Mouse (Mus musculus) hindbrain, embryonic 13.5 days (tissue): Measurements from ENCODE around the gene Arhgef28. TPM values are rescaled to one million over a fixed set of nuclear protein-coding genes. Genes with fewer than 3 reads are reported as not detected.
A peak's percentile ranks its signal among the peaks of the same experiment; 100 is the strongest.

Source experiments
- ATAC-seq: fragments of 200-750 bp; cut with Nextera tagmentation; 2 replicates; pipeline ENCODE4 v1.8.0; 2017; ENCODE audit warnings: moderate TSS enrichment; ENCODE audit not compliant: low FRiP score
- H3K27ac ChIP-seq: fragments of 300-500 bp; sonication (generic); 2 replicates; pipeline ENCODE4 v1.5.1; 2015; ENCODE audit warnings: inconsistent platforms, mild to moderate bottlenecking, moderate library complexity
- H3K27me3 ChIP-seq: fragments of 300-500 bp; sonication (generic); 2 replicates; pipeline ENCODE4 v1.6.1; 2015; ENCODE audit warnings: mild to moderate bottlenecking, inconsistent platforms
- H3K36me3 ChIP-seq: fragments of 300-500 bp; sonication (generic); 2 replicates; pipeline ENCODE4 v1.6.1; 2015; ENCODE audit warnings: mild to moderate bottlenecking, inconsistent platforms
- H3K4me1 ChIP-seq: fragments of 300-500 bp; sonication (generic); replicated peaks from 2 replicates; pipeline ENCODE4 v1.6.1; 2015; ENCODE audit warnings: inconsistent platforms
- H3K4me2 ChIP-seq: fragments of 300-500 bp; sonication (generic); 2 replicates; pipeline ENCODE4 v1.6.1; 2015; ENCODE audit warnings: inconsistent platforms, mild to moderate bottlenecking, moderate library complexity
- H3K4me3 ChIP-seq: fragments of 300-500 bp; sonication (generic); 2 replicates; pipeline ENCODE4 v1.5.1; 2015; ENCODE audit warnings: mild to moderate bottlenecking, inconsistent platforms
- H3K9ac ChIP-seq: fragments of 300-500 bp; sonication (generic); 2 replicates; pipeline ENCODE4 v1.6.1; 2015; ENCODE audit warnings: mild to moderate bottlenecking, inconsistent platforms
- H3K9me3 ChIP-seq: fragments of 300-500 bp; sonication (generic); 2 replicates; pipeline ENCODE4 v1.6.1; 2016; ENCODE audit warnings: inconsistent platforms
- WGBS: fragments of 180-500 bp; shearing (Covaris S2); methylation state at CpG from one replicate; pipeline ENCODE4 v1.1.7; 2015; 5-methylcytosine and 5-hydroxymethylcytosine counted together
- polyA plus RNA-seq: library from polyadenylated mRNA; unstranded; fragments of >200 nt; fragmentation: Nextera tagmentation; extraction: Ambion mirVana; gene quantifications from 2 replicates; pipeline ENCODE4 v1.2.1, GENCODE M21; 2015

The Arhgef28 gene
- polyA plus RNA-seq, 1 experiment from 2014 or later, result 15.9 TPM

- H3K4me3 ChIP-seq, result no peak overlapping the region
- H3K9me3 ChIP-seq, result no peaks in the 10 kb centered on the region
- H3K9ac ChIP-seq, result no peak overlapping the region
- 81% methylated on average over 7 of the region's 7 CpGs for WGBS
- no peak overlapping the region for H3K27ac ChIP-seq
- no peaks in the 10 kb centered on the region for H3K36me3 ChIP-seq
- no peak for ATAC-seq
- H3K4me2 ChIP-seq, result no peak overlapping the region
- peaks cover 11% of the 10 kb centered on the region for H3K27me3 ChIP-seq
- H3K4me1 ChIP-seq, result peaks cover 7% of the 10 kb centered on the region
Measured at GRCm38 (mm10) chr13:98210137-98210536, 3.9 kb upstream of the Arhgef28 start.

DNA sequence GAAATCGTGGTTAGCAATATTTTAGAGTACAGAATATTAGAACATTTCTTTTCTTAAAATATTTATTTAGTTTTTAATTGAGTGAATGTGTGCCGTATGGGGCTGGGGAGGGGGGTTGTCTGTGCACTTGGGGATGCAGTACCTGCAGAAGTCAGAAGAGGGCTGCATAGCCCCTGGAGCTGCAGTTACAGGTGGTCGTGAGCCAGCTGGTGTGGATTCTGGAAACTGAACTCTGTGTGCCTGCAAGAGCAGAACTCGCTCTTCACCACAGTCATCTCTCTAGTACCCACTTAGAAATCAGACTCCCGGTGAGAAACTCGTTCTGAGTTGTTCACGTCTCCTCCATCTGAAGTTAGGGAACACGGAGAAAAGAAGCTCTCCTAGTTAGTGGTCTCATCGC is 2.6 kb upstream of the Arhgef28 start:
- H3K4me1 ChIP-seq, result peaks cover 9% of the 10 kb centered on the region
- H3K9ac ChIP-seq, result no peak overlapping the region
- H3K4me2 ChIP-seq, result no peak overlapping the region
- no peak overlapping the region for H3K27ac ChIP-seq
- no peaks in the 10 kb centered on the region for H3K36me3 ChIP-seq
- H3K4me3 ChIP-seq, result no peak overlapping the region
- 48% methylated on average over 9 of the region's 9 CpGs for WGBS
- H3K27me3 ChIP-seq, result peaks cover 13% of the 10 kb centered on the region
- H3K9me3 ChIP-seq, result no peaks in the 10 kb centered on the region
- ATAC-seq, result no peak

GRCm38 (mm10) chr13:98206546-98206870 is 269 bp upstream of the Arhgef28 start:
- peak overlapping the region; percentile 96 for H3K4me2 ChIP-seq
- no peaks in the 10 kb centered on the region for H3K9me3 ChIP-seq
- peaks cover 16% of the 10 kb centered on the region for H3K27me3 ChIP-seq
- peak overlapping the region; percentile 61 for H3K4me3 ChIP-seq
- H3K9ac ChIP-seq, result peak overlapping the region; percentile 79
- H3K36me3 ChIP-seq, result no peaks in the 10 kb centered on the region
- peak overlapping the region; percentile 52 for H3K27ac ChIP-seq
- ATAC-seq, result no peak
- H3K4me1 ChIP-seq, result peaks cover 9% of the 10 kb centered on the region
- 2% methylated on average over 13 of the region's 13 CpGs for WGBS

DNA sequence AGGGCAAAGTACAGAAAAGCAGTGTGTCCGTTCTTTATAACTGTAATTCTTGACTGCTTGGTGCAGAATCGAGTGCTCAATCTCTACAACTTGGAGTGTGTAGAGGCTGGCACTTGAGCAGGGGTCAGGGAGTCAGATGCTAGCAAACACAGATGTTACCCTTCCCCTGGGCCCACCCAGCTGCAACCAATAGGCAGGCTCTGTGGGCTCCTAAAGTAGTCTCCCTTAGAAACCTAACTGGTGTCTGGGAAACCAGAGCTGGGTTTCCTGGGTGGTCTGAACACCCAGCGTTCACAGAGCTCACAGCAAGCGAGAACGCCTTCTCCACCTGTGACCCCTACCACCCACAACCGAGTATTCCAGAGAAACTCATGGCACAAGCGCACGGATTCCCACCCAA is 1.1 kb downstream of the Arhgef28 start:
- Histone ChIP-seq H3K36me3 (no peaks in the 10 kb centered on the region), H3K27me3 (peaks cover 16% of the 10 kb centered on the region), H3K27ac (peak overlapping the region; percentile 52), H3K9ac (no peak overlapping the region), H3K4me3 (peak overlapping the region; percentile 61), H3K4me1 (peaks cover 18% of the 10 kb centered on the region), H3K9me3 (no peaks in the 10 kb centered on the region), H3K4me2 (peak overlapping the region; percentile 96)
- 21% methylated on average over 8 of the region's 8 CpGs for WGBS
- ATAC-seq, result peak; percentile 32; the same call in 1 of the 2 replicates

DNA sequence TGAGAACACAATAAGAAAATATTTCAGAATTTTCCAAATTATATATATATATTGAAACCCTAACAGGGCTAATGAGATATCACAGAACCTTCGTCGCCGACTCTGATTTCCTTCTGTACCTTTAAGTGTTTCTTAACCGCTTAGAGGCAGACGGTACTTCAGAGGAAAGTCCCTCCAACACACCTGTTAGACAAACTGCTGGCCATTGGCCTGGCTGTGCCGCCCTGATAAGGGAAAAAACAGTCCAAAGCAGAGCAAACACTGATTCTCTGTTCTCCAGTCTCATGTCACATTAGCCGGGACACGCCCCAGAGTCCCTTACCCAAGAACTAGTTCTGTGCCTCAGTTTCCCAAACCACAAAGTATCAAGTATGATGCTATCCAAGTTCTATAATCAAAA is 1.9 kb downstream of the Arhgef28 start:
- Histone ChIP-seq H3K4me1 (peaks cover 18% of the 10 kb centered on the region), H3K4me3 (no peak overlapping the region), H3K27ac (no peak overlapping the region), H3K9me3 (no peaks in the 10 kb centered on the region), H3K9ac (no peak overlapping the region), H3K27me3 (peaks cover 14% of the 10 kb centered on the region), H3K36me3 (no peaks in the 10 kb centered on the region), H3K4me2 (no peak overlapping the region)
- 94% methylated on average over 8 of the region's 8 CpGs for WGBS
- ATAC-seq, result no peak

- Histone ChIP-seq H3K9me3 (no peaks in the 10 kb centered on the region), H3K27me3 (0 out of 2 replicates have a peak, but pooled peaks cover 6% of the 10 kb centered on the region), H3K4me2 (no peak overlapping the region), H3K9ac (no peak overlapping the region), H3K36me3 (no peaks in the 10 kb centered on the region), H3K4me1 (peaks cover 18% of the 10 kb centered on the region), H3K27ac (no peak overlapping the region), H3K4me3 (no peak overlapping the region)
- no peak for ATAC-seq
- WGBS, result 70% methylated on average over 9 of the region's 9 CpGs
Measured at GRCm38 (mm10) chr13:98201436-98201835, 4.8 kb downstream of the Arhgef28 start.

DNA sequence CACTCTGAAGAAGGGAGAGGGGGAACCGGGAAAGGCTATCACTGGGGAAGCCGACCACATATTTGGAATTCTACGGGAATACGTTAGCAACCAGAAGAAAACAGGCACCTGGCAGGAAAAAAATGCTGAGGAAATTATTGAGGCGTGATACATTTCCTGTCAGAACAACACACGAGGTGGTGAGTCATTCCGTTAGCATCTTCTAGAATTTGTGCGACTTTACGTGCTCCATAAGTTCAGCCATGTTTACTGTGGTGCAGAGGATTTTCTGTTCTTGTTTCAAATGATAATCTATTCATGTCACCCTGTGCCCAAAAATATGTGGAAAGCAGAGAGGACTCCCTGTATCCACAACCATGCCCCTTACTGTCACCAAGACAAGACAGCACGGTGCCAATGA is 13.6 kb downstream of the Arhgef28 start:
- no peaks in the 10 kb centered on the region for H3K9me3 ChIP-seq
- H3K27me3 ChIP-seq, result no peaks in the 10 kb centered on the region
- H3K4me1 ChIP-seq, result no peaks in the 10 kb centered on the region
- no peaks in the 10 kb centered on the region for H3K36me3 ChIP-seq
- no peak overlapping the region for H3K4me2 ChIP-seq
- H3K27ac ChIP-seq, result no peak overlapping the region
- 74% methylated on average over 10 of the region's 10 CpGs for WGBS
- ATAC-seq, result no peak
- H3K4me3 ChIP-seq, result no peak overlapping the region
- H3K9ac ChIP-seq, result no peak overlapping the region

DNA sequence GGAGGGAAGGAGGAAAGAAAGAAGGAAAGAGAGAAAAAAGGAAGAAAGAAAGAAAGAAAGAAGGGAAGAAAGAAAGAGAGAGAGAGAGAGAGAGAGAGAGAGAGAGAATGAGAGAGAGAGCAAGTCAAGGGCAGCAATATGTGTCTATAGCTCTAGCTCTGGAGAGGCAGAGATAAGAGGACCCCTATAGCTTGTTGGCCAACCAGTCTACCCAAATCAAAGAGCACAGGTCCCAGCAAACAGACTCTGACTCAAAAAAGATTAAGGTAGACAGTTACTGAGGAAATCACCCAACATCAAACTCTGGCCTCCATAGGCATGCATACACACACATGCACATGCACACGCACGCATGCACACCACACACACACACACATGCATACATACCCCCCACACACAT is 17.7 kb downstream of the Arhgef28 start:
- Histone ChIP-seq H3K4me1 (0 out of 2 replicates have a peak, but pooled peaks cover 3% of the 10 kb centered on the region), H3K9me3 (no peaks in the 10 kb centered on the region), H3K4me3 (no peak overlapping the region), H3K4me2 (no peak overlapping the region), H3K27ac (no peak overlapping the region), H3K9ac (no peak overlapping the region), H3K36me3 (no peaks in the 10 kb centered on the region), H3K27me3 (no peaks in the 10 kb centered on the region)
- ATAC-seq, result no peak
- WGBS, result 100% methylated on average over 2 of the region's 2 CpGs

DNA sequence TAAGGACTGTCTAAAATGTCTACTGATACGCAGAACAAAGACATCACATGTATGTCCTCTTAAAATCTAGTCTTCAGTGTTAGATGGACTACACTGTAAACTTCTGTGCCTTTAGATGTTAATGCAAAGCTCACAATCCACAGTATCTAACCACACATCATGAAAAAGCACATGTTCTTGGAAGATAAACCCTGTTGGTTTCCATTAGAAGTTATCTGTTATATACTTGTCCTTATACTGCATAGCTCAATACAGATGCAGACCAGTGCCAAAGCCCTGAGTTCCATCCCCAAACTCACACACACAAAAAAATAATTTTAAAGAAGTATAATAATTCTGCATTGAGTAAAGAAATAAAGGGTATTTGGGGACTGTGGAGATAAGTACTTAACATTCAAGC is 18.3 kb downstream of the Arhgef28 start:
- Histone ChIP-seq H3K27me3 (no peaks in the 10 kb centered on the region), H3K9me3 (no peaks in the 10 kb centered on the region), H3K4me1 (0 out of 2 replicates have a peak, but pooled peaks cover 3% of the 10 kb centered on the region), H3K27ac (no peak overlapping the region), H3K36me3 (no peaks in the 10 kb centered on the region), H3K9ac (no peak overlapping the region), H3K4me3 (no peak overlapping the region), H3K4me2 (no peak overlapping the region)
- WGBS, result 89% methylated on average over 1 of the region's 1 CpGs
- ATAC-seq, result no peak

- ATAC-seq, result no peak
- H3K4me3 ChIP-seq, result no peak overlapping the region
- H3K9me3 ChIP-seq, result no peaks in the 10 kb centered on the region
- whole genome bisulfite sequencing, result 58% methylated on average over 5 of the region's 5 CpGs
- no peak overlapping the region for H3K27ac ChIP-seq
- H3K36me3 ChIP-seq, result no peaks in the 10 kb centered on the region
- H3K4me2 ChIP-seq, result no peak overlapping the region
- 0 out of 2 replicates have a peak, but pooled peaks cover 3% of the 10 kb centered on the region for H3K4me1 ChIP-seq
- H3K27me3 ChIP-seq, result no peaks in the 10 kb centered on the region
- no peak overlapping the region for H3K9ac ChIP-seq
Measured at GRCm38 (mm10) chr13:98186179-98186578, 20.1 kb downstream of the Arhgef28 start.

DNA sequence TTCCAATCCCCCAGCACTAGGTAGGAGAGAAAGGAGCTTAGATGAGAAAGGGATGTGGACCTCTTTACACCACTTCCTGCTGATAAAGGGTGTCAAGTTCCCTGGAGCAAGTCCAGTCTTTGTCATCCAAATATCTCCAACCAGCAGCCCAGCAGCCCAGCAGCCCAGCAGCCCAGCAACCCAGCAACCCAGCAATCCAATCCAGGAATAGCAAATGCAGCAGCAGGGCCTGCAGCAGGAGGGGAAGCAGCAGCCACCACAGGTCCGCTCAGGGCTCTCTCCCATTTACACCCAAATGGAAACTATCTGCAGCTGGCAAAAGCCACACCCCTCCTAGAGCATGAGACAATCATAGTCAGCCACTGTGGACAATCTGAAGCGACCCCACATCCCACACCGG is 21.6 kb downstream of the Arhgef28 start:
- H3K4me1 ChIP-seq, result 0 out of 2 replicates have a peak, but pooled peaks cover 3% of the 10 kb centered on the region
- no peaks in the 10 kb centered on the region for H3K36me3 ChIP-seq
- no peak overlapping the region for H3K4me3 ChIP-seq
- no peaks in the 10 kb centered on the region for H3K27me3 ChIP-seq
- H3K9me3 ChIP-seq, result no peaks in the 10 kb centered on the region
- ATAC-seq, result no peak
- H3K9ac ChIP-seq, result no peak overlapping the region
- H3K27ac ChIP-seq, result no peak overlapping the region
- no peak overlapping the region for H3K4me2 ChIP-seq
- WGBS, result 35% methylated on average over 3 of the region's 3 CpGs

DNA sequence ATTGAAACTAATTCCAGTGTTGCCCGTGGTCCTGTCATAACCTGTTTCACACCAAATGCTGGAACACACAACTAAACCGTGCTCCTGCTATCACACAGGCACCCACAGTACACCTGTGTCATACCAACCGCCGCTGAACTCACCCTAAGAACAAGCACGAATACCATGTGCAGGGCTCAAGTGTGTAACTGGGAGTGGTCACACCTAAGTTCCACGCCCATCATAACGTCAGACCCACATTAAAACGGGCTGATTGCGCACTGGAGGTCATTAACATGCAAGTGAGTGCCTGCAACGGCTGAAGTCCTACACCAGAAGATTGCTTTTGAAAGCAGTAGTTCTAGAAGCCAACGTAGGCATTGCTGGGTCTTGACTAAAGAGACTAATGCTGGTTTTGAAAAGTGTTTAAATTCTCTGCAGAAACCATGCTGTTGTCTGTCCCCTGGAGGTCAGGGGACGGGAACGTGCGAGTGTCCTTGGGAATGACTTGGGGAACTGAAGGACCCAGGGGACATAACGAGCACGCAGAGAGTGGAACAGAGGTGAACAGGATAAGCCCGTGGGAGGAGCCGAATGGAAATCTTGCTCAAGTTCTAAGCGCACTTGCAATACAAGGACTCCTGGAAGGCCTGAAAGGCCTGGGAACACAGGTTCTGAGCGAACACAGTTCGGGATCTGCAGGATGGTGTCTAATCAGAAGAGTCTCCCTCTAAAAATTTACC is 22.9 kb downstream of the Arhgef28 start:
- Histone ChIP-seq H3K4me3 (no peak overlapping the region), H3K9me3 (no peaks in the 10 kb centered on the region), H3K36me3 (no peaks in the 10 kb centered on the region), H3K9ac (no peak overlapping the region), H3K27me3 (no peaks in the 10 kb centered on the region), H3K4me1 (0 out of 2 replicates have a peak, but pooled peaks cover 3% of the 10 kb centered on the region), H3K4me2 (no peak overlapping the region), H3K27ac (no peak overlapping the region)
- 87% methylated on average over 21 of the region's 21 CpGs for WGBS
- ATAC-seq, result no peak

- Histone ChIP-seq H3K9me3 (no peaks in the 10 kb centered on the region), H3K4me1 (0 out of 2 replicates have a peak, but pooled peaks cover 2% of the 10 kb centered on the region), H3K36me3 (no peaks in the 10 kb centered on the region), H3K27ac (no peak overlapping the region), H3K4me2 (no peak overlapping the region), H3K27me3 (no peaks in the 10 kb centered on the region), H3K4me3 (no peak overlapping the region), H3K9ac (no peak overlapping the region)
- no peak for ATAC-seq
- WGBS, result 96% methylated on average over 11 of the region's 11 CpGs
Measured at GRCm38 (mm10) chr13:98182330-98182729, 23.9 kb downstream of the Arhgef28 start.
